Mouse (Mus musculus): ENCODE measurements around the gene Gm17268. TPM values are rescaled to one million over a fixed set of nuclear protein-coding genes. Genes with fewer than 3 reads are reported as not detected.

Gm17268 gene
- polyA plus RNA-seq, 1 experiment from 2014 or later: not detected

GRCm38 (mm10) chr11:82066953-82067571 is 28.7 kb upstream of the Gm17268 start:
- Histone ChIP-seq H3K9me3 (ENCODE audit: control insufficient read depth, low read length) (no peaks in the 10 kb centered on the region), H3K4me1 (ENCODE audit: control insufficient read depth, insufficient read depth, low read length) (no peaks in the 10 kb centered on the region), H3K27ac (replicated peaks; ENCODE audit: low read depth, low read length) (no peak overlapping the region), H3K27me3 (ENCODE audit: control insufficient read depth, insufficient read depth, low read length) (no peaks in the 10 kb centered on the region), H3K36me3 (ENCODE audit: control insufficient read depth, insufficient read depth, low read length) (no peaks in the 10 kb centered on the region), H3K4me2 (ENCODE audit: low read length) (no peak overlapping the region), H3K4me3 (replicated peaks; ENCODE audit: low read depth, low read length) (no peak overlapping the region), H3K9ac (replicated peaks; ENCODE audit: low read length) (no peak overlapping the region)
- ATAC-seq (ENCODE audit: low FRiP score, low TSS enrichment): no peak
- 85% methylated on average over 7 of the region's 7 CpGs for WGBS
- no peak for DNase-seq

- Histone ChIP-seq H3K4me3 (replicated peaks; ENCODE audit: low read depth, low read length) (no peak overlapping the region), H3K36me3 (ENCODE audit: control insufficient read depth, insufficient read depth, low read length) (no peaks in the 10 kb centered on the region), H3K27ac (replicated peaks; ENCODE audit: low read depth, low read length) (no peak overlapping the region), H3K27me3 (ENCODE audit: control insufficient read depth, insufficient read depth, low read length) (no peaks in the 10 kb centered on the region), H3K9ac (replicated peaks; ENCODE audit: low read length) (no peak overlapping the region), H3K4me2 (ENCODE audit: low read length) (no peak overlapping the region), H3K9me3 (ENCODE audit: control insufficient read depth, low read length) (no peaks in the 10 kb centered on the region), H3K4me1 (ENCODE audit: control insufficient read depth, insufficient read depth, low read length) (no peaks in the 10 kb centered on the region)
- WGBS: 83% methylated on average over 2 of the region's 2 CpGs
- DNase-seq (no peak), ATAC-seq (ENCODE audit: low FRiP score, low TSS enrichment) (no peak)
Observed at GRCm38 (mm10) chr11:82063454-82063853, 25.1 kb upstream of the Gm17268 start.

DNA sequence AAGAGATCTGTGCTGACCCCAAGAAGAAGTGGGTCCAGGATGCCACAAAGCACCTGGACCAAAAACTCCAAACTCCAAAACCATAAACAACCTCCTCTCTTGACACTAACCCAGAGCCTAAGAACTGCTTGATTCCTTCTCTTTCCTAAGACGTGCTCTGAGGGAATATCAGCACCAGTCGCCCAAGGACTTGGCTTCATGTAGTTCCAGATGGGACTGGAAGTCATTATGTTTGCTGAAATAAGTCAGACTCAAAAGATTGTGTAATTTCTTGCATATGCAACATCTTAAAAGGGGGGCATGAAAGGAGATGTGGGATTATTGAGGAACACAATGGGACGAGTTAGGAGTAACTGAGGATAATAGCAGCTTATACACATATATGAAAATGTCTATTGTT is 23.9 kb upstream of the Gm17268 start:
- Histone ChIP-seq H3K4me1 (ENCODE audit: control insufficient read depth, insufficient read depth, low read length) (no peaks in the 10 kb centered on the region), H3K27me3 (ENCODE audit: control insufficient read depth, insufficient read depth, low read length) (no peaks in the 10 kb centered on the region), H3K27ac (replicated peaks; ENCODE audit: low read depth, low read length) (no peak overlapping the region), H3K9me3 (ENCODE audit: control insufficient read depth, low read length) (no peaks in the 10 kb centered on the region), H3K4me2 (ENCODE audit: low read length) (no peak overlapping the region), H3K4me3 (replicated peaks; ENCODE audit: low read depth, low read length) (no peak overlapping the region), H3K9ac (replicated peaks; ENCODE audit: low read length) (no peak overlapping the region), H3K36me3 (ENCODE audit: control insufficient read depth, insufficient read depth, low read length) (no peaks in the 10 kb centered on the region)
- 81% methylated on average over 3 of the region's 3 CpGs for WGBS
- ATAC-seq (ENCODE audit: low FRiP score, low TSS enrichment) (no peak), DNase-seq (no peak)

- H3K27ac ChIP-seq (replicated peaks; ENCODE audit: low read depth, low read length): no peak within 1 kb of the TSS
- 83% methylated on average over 6 of the region's 6 CpGs for WGBS
Observed at GRCm38 (mm10) chr11:82057646-82058045, 19.3 kb upstream of the Gm17268 start, which contains the start of gene Ccl11. TSS of gene Ccl11 (plus strand) at chr11:82057823.

DNA sequence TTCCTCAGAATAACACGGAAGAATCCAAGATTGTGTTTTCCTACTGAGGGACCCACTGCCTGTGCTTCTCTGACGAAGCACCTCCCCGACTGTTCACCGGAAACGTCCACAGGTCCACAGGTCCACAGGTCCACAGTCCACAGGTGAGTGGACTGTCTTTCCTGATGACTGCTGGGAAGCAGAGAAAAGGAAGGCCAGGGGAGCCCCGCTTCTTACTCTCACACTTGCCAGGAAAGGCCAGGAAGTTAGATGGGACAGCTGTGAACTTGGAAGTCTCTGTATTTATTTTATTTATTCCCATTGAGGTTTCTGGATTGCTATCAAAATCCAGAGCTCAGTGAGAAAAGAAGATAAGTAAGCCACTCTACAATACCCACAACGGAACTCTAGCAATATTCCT is 15.5 kb upstream of the Gm17268 start:
- DNase-seq (no peak), ATAC-seq (ENCODE audit: low FRiP score, low TSS enrichment) (no peak)
- Histone ChIP-seq H3K4me3 (replicated peaks; ENCODE audit: low read depth, low read length) (no peak overlapping the region), H3K9me3 (ENCODE audit: control insufficient read depth, low read length) (no peaks in the 10 kb centered on the region), H3K36me3 (ENCODE audit: control insufficient read depth, insufficient read depth, low read length) (no peaks in the 10 kb centered on the region), H3K27me3 (ENCODE audit: control insufficient read depth, insufficient read depth, low read length) (no peaks in the 10 kb centered on the region), H3K4me1 (ENCODE audit: control insufficient read depth, insufficient read depth, low read length) (no peaks in the 10 kb centered on the region), H3K4me2 (ENCODE audit: low read length) (no peak overlapping the region), H3K27ac (replicated peaks; ENCODE audit: low read depth, low read length) (no peak overlapping the region), H3K9ac (replicated peaks; ENCODE audit: low read length) (no peak overlapping the region)
- 92% methylated on average over 7 of the region's 7 CpGs for WGBS

More at GRCm38 (mm10) chr11:82057646-82058045, 19.3 kb upstream of the Gm17268 start, which contains the start of gene Ccl11:
- Histone ChIP-seq H3K36me3 (ENCODE audit: control insufficient read depth, insufficient read depth, low read length) (no peaks in the 10 kb centered on the region), H3K4me1 (ENCODE audit: control insufficient read depth, insufficient read depth, low read length) (no peaks in the 10 kb centered on the region), H3K27me3 (ENCODE audit: control insufficient read depth, insufficient read depth, low read length) (no peaks in the 10 kb centered on the region), H3K9me3 (ENCODE audit: control insufficient read depth, low read length) (no peaks in the 10 kb centered on the region), H3K9ac (replicated peaks; ENCODE audit: low read length) (no peak within 1 kb of the TSS), H3K4me2 (ENCODE audit: low read length) (no peak within 1 kb of the TSS), H3K4me3 (replicated peaks; ENCODE audit: low read depth, low read length) (no peak within 1 kb of the TSS)
- DNase-seq: no peak
- ATAC-seq (ENCODE audit: low FRiP score, low TSS enrichment): no peak

- Histone ChIP-seq H3K9ac (replicated peaks; ENCODE audit: low read length) (no peak overlapping the region), H3K4me3 (replicated peaks; ENCODE audit: low read depth, low read length) (no peak overlapping the region), H3K4me1 (ENCODE audit: control insufficient read depth, insufficient read depth, low read length) (no peaks in the 10 kb centered on the region), H3K27ac (replicated peaks; ENCODE audit: low read depth, low read length) (no peak overlapping the region), H3K9me3 (ENCODE audit: control insufficient read depth, low read length) (no peaks in the 10 kb centered on the region), H3K27me3 (ENCODE audit: control insufficient read depth, insufficient read depth, low read length) (no peaks in the 10 kb centered on the region), H3K36me3 (ENCODE audit: control insufficient read depth, insufficient read depth, low read length) (no peaks in the 10 kb centered on the region), H3K4me2 (ENCODE audit: low read length) (no peak overlapping the region)
- WGBS: 57% methylated on average over 6 of the region's 6 CpGs
- DNase-seq (peak; percentile 47), ATAC-seq (ENCODE audit: low FRiP score, low TSS enrichment) (no peak)
Observed at GRCm38 (mm10) chr11:82047746-82048415, 9.5 kb upstream of the Gm17268 start.

DNA sequence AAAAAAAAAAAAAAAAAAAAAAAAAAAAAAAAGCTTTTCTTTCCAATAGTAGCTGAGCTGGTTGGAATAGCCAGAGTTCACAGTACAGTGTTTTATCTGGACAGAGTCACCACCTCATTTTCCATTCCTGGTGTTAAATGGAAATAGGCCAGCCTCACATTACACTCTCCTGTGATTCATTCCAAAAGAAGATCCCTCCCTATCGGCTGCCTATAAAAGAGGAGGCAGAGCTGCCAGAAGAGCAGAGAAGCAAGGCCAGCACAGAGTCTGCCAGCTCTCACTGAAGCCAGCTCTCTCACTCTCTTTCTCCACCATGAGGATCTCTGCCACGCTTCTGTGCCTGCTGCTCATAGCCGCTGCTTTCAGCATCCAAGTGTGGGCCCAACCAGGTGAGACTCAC is 7.1 kb upstream of the Gm17268 start, which contains the start of gene Ccl7:
Gene Ccl7 (plus strand): TSS at position 242 of the 400 bp plus-strand sequence.
- 84% methylated on average over 3 of the region's 3 CpGs for WGBS
- H3K4me1 ChIP-seq (ENCODE audit: control insufficient read depth, insufficient read depth, low read length): no peaks in the 10 kb centered on the region

DNA sequence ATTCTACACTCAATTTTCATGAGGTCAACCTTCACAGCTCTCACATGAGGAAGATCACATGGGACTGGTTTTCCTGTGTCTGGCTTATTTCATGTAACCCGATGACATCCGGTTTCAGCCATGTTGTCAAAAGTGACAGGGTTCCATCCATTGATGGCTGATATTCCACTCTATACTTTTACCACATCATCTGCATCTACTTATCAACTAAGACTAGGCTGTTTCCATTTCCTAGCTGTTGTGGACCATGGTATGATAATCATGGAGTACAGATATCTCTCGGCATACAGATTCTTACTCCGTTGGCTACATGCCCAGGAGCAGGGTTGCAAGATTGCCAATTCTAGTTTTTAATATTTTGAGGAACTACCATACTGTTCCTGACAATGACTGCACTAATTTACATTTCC is 3.3 kb upstream of the Gm17268 start:
- Histone ChIP-seq H3K4me1 (ENCODE audit: control insufficient read depth, insufficient read depth, low read length) (no peaks in the 10 kb centered on the region), H3K36me3 (ENCODE audit: control insufficient read depth, insufficient read depth, low read length) (no peaks in the 10 kb centered on the region), H3K4me3 (replicated peaks; ENCODE audit: low read depth, low read length) (no peak overlapping the region), H3K4me2 (ENCODE audit: low read length) (no peak overlapping the region), H3K9ac (replicated peaks; ENCODE audit: low read length) (no peak overlapping the region), H3K27me3 (ENCODE audit: control insufficient read depth, insufficient read depth, low read length) (no peaks in the 10 kb centered on the region), H3K27ac (replicated peaks; ENCODE audit: low read depth, low read length) (no peak overlapping the region), H3K9me3 (ENCODE audit: control insufficient read depth, low read length) (no peaks in the 10 kb centered on the region)
- ATAC-seq (ENCODE audit: low FRiP score, low TSS enrichment) (no peak), DNase-seq (no peak)
- 93% methylated on average over 4 of the region's 4 CpGs for WGBS

More for the DNA sequence above, 7.1 kb upstream of the Gm17268 start, which contains the start of gene Ccl7:
- ATAC-seq (ENCODE audit: low FRiP score, low TSS enrichment): no peak
- H3K27me3 ChIP-seq (ENCODE audit: control insufficient read depth, insufficient read depth, low read length): no peaks in the 10 kb centered on the region
- no peak within 1 kb of the TSS for H3K4me3 ChIP-seq (replicated peaks; ENCODE audit: low read depth, low read length)
- DNase-seq: no peak
- no peak within 1 kb of the TSS for H3K9ac ChIP-seq (replicated peaks; ENCODE audit: low read length)
- no peak within 1 kb of the TSS for H3K4me2 ChIP-seq (ENCODE audit: low read length)
- H3K36me3 ChIP-seq (ENCODE audit: control insufficient read depth, insufficient read depth, low read length): no peaks in the 10 kb centered on the region
- no peak within 1 kb of the TSS for H3K27ac ChIP-seq (replicated peaks; ENCODE audit: low read depth, low read length)
- H3K9me3 ChIP-seq (ENCODE audit: control insufficient read depth, low read length): no peaks in the 10 kb centered on the region

DNA sequence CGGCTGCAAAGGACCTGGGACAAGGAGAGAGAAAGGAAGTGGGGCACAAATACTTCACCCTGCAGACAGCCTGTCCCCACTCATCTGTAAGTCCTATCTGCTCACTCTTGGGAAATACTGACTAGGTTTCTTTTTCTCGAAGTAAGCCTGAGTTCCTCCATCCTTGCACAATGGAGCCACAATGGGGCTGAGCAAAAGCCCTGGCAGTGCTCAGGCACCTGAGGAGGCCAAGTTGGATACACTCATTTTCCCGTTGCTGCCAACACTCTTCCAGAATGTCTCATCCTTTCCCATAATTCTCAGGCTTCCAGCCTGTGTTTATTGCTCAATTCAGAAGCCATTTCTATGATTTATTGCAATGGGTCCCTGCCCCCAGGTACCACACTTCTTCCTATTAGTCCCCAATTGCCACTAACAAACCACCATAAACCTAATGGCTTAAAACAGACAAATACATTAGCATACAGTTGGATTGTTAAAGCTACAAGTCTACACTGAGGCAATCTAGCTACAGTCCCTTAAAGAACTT is 834 bp upstream of the Gm17268 start:
- H3K27ac ChIP-seq (replicated peaks; ENCODE audit: low read depth, low read length): no peak overlapping the region
- H3K4me2 ChIP-seq (ENCODE audit: low read length): no peak overlapping the region
- H3K36me3 ChIP-seq (ENCODE audit: control insufficient read depth, insufficient read depth, low read length): no peaks in the 10 kb centered on the region
- 75% methylated on average over 3 of the region's 3 CpGs for WGBS
- H3K9me3 ChIP-seq (ENCODE audit: control insufficient read depth, low read length): no peaks in the 10 kb centered on the region
- H3K4me3 ChIP-seq (replicated peaks; ENCODE audit: low read depth, low read length): no peak overlapping the region
- no peak overlapping the region for H3K9ac ChIP-seq (replicated peaks; ENCODE audit: low read length)
- ATAC-seq (ENCODE audit: low FRiP score, low TSS enrichment) (no peak), DNase-seq (no peak)
- no peaks in the 10 kb centered on the region for H3K4me1 ChIP-seq (ENCODE audit: control insufficient read depth, insufficient read depth, low read length)
- H3K27me3 ChIP-seq (ENCODE audit: control insufficient read depth, insufficient read depth, low read length): no peaks in the 10 kb centered on the region
